15 mouse cellular contexts compared by ENCODE assay signal in genomic region chr1:109932674-109933073, GRCm38 (mm10). TPM values are rescaled to one million over a fixed set of nuclear protein-coding genes. Genes with fewer than 3 reads are reported as not detected.
DNase-seq lines count a peak whose midpoint lies in the region; ATAC-seq lines count a peak whose summit lies in the region.
"Had no signal": no experiment of that assay in that cellular context is flagged by ENCODE, and none has a peak within 500 bp of the region (broad histone marks: within the 10 kb centered on the region; RNA-seq: fewer than 3 reads in every experiment).

No protein-coding gene starts in this region.

- no peak overlapping the region for H3K4me2 ChIP-seq in neural tube, embryonic 13.5 days
- H3K4me2 ChIP-seq: embryonic facial prominence, embryonic 13.5 days; heart, embryonic 13.5 days had no signal

- no peaks in the 10 kb centered on the region for H3K4me1 ChIP-seq in neural tube, embryonic 13.5 days (replicated peaks)
- H3K4me1 ChIP-seq: embryonic facial prominence, embryonic 13.5 days; heart, embryonic 13.5 days had no signal

- H3K9ac ChIP-seq in neural tube, embryonic 13.5 days, result no peak overlapping the region
- H3K9ac ChIP-seq: embryonic facial prominence, embryonic 13.5 days; heart, embryonic 13.5 days had no signal

- no peaks in the 10 kb centered on the region for H3K27me3 ChIP-seq in neural tube, embryonic 13.5 days
- H3K27me3 ChIP-seq: embryonic facial prominence, embryonic 13.5 days; heart, embryonic 13.5 days had no signal

- ATAC-seq in neural tube, embryonic 13.5 days (ENCODE audit: low read depth), result peak; percentile 36; the same call in 1 of the 2 replicates
- ATAC-seq: inflammation-experienced regulatory T-cells, adult 6 months had no signal

- H3K27ac ChIP-seq in neural tube, embryonic 13.5 days (replicated peaks), result no peak overlapping the region
- H3K27ac ChIP-seq: embryonic facial prominence, embryonic 13.5 days; heart, embryonic 13.5 days had no signal

- H3K9me3 ChIP-seq in neural tube, embryonic 13.5 days, result no peaks in the 10 kb centered on the region
- H3K9me3 ChIP-seq: embryonic facial prominence, embryonic 13.5 days; heart, embryonic 13.5 days had no signal

- WGBS in neural tube, embryonic 13.5 days, result 62% methylated on average over 3 of the region's 3 CpGs

- H3K36me3 ChIP-seq in neural tube, embryonic 13.5 days, result no peaks in the 10 kb centered on the region
- H3K36me3 ChIP-seq: embryonic facial prominence, embryonic 13.5 days; heart, embryonic 13.5 days had no signal

- no peak for DNase-seq in neural tube, embryonic 10.5 days (ENCODE audit: extremely low spot score, low spot score)
- peak; percentile 95 to 96 for DNase-seq in cerebellum, postnatal 10 days
- peak; percentile 44 to 83 for DNase-seq in layer of hippocampus, adult 18-20 months (ENCODE audit: low spot score in 2 of 2)
- no peak for DNase-seq in ovary, postnatal 36 days (ENCODE audit: low spot score)
- DNase-seq in gastrocnemius, postnatal 4 days (ENCODE audit: low spot score in 2 of 2), result no peak
- DNase-seq in thymus, postnatal 10 days (ENCODE audit: low spot score in 2 of 2), result no peak
- DNase-seq: kidney, postnatal 14 days; liver; lung, postnatal 14 days; thymus, postnatal 4 days had no signal

- no peak overlapping the region for H3K4me3 ChIP-seq in neural tube, embryonic 13.5 days
- H3K4me3 ChIP-seq: embryonic facial prominence, embryonic 13.5 days; heart, embryonic 13.5 days; myocyte had no signal

RNA-seq across cellular contexts. Expression of gene Cdh7, which starts 49.6 kb away (rescaled TPM):
- polyA plus RNA-seq in neural tube, embryonic 13.5 days (2015; fragmentation: Nextera tagmentation; extraction: Ambion mirVana), result 12.0 and 15.1 TPM in 2 replicates
- 1 to 10 TPM; 6.5 to 7.6 TPM for total RNA-seq in layer of hippocampus, adult 18-20 months (2021)
- total RNA-seq in gastrocnemius, postnatal 4 days (2021), result under 1 TPM; 0.10 to 0.47 TPM
- polyA plus RNA-seq: myocyte had no signal

Comparison
In these comparisons a context has a peak if more than half of its experiments do, and no peak if none do; other contexts are left out.
1. DNase-seq: peak in cerebellum, postnatal 10 days (2 of 2) and layer of hippocampus, adult 18-20 months (2 of 2); none in neural tube, embryonic 10.5 days (single experiment), ovary, postnatal 36 days (single experiment), gastrocnemius, postnatal 4 days (0 of 2) and thymus, postnatal 10 days (0 of 2).
2. RNA of gene Cdh7, which starts 49.6 kb away (total RNA-seq): 6.5 to 7.6 TPM in layer of hippocampus, adult 18-20 months; 0.10 to 0.47 TPM in gastrocnemius, postnatal 4 days; every median in the first group is over 4 times any median in the second.